Mouse (Mus musculus): ENCODE measurements around the gene Ppp1r1b.

GRCm38 (mm10) chr11:98338507-98338961 is 9.7 kb upstream of the Ppp1r1b start:
- TF ChIP-seq CTCF (conservative IDR thresholded peaks at IDR 0.05 in 1 of 2, IDR thresholded peaks at IDR 0.05 in 1 of 2; ENCODE audit: low read depth in 2 of 2, low read length in 2 of 2) (no peak), TCF12 (IDR thresholded peaks at IDR 0.05; ENCODE audit: low read depth, low read length) (no peak), POLR2A (IDR thresholded peaks at IDR 0.05; ENCODE audit: low read depth, low read length) (no peak), EP300 (IDR thresholded peaks at IDR 0.05; ENCODE audit: low read length) (no peak), POLR2AphosphoS2 (IDR thresholded peaks at IDR 0.05; ENCODE audit: low read depth, low read length) (no peak), SIN3A (IDR thresholded peaks at IDR 0.05; ENCODE audit: low read length) (no peak), MAX (IDR thresholded peaks at IDR 0.05; ENCODE audit: low read length) (no peak), E2F4 (IDR thresholded peaks at IDR 0.05; ENCODE audit: insufficient replicate concordance, low read depth, low read length) (no peak), JUND (conservative IDR thresholded peaks at IDR 0.05; ENCODE audit: low read depth, low read length) (no peak), CHD2 (IDR thresholded peaks at IDR 0.05; ENCODE audit: low read length) (no peak), RAD21 (IDR thresholded peaks at IDR 0.05; ENCODE audit: low read depth, low read length) (no peak), ZNF384 (IDR thresholded peaks at IDR 0.05; ENCODE audit: low read depth, low read length) (no peak), MXI1 (IDR thresholded peaks at IDR 0.05; ENCODE audit: low read depth, low read length) (no peak), ZMIZ1 (IDR thresholded peaks at IDR 0.05; ENCODE audit: low read depth, low read length) (no peak)

Measured in CH12.LX (cell line).